Mouse (Mus musculus): ENCODE results near the gene Ntn3.

DNA sequence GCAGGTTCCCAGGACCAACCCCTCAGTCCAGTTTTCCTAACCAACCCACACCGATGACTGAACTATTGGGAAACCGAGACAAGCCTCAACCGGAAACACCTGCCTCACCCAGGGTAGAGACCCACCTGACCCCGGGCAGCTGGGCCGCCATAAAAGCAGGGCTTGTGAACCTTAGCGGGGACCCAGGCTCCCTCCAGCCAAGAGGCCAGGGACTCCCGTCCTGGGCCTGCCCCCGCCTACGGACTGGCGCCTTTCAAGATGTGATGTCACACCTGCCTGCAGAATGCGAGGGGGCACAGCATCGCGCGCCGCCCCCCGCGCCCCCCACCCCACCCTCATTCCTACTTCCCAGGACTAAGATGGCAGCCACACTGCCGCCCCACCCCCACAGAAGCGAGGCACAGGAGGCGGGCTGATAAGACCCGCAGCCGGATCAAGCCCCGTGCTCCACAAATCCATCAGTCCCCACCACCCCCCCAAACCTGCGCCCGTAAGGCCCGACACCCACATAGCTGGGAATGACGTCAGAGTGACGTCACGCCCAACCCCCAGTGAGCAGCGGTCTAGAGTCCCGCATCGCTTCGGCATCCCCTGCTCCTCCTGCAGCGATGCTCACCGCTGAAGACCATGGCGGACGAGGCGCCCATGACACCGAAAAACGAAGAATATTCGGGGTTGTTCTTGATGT, 40.6 kb downstream of the Ntn3 start:
- TF ChIP-seq CTCF (IDR thresholded peaks at IDR 0.05; ENCODE audit: extremely low read depth, insufficient read length, insufficient replicate concordance, low read depth, low read length): no peak
- TF ChIP-seq POLR2A (IDR thresholded peaks at IDR 0.05; ENCODE audit: low read depth, low read length): no peak

Data from small intestine, adult 2 months (tissue).